Mouse (Mus musculus): ENCODE data around the gene Cmas. TPM values are rescaled to one million over a fixed set of nuclear protein-coding genes. Genes with fewer than 3 reads are reported as not detected.

Cmas gene
- polyA plus RNA-seq, 1 experiment: 35.9 TPM

GRCm38 (mm10) chr6:142815513-142815912 is 59.0 kb downstream of the Cmas start:
- no peak for DNase-seq (ENCODE audit: low read depth, low spot score)
- WGBS: 66% methylated on average over 3 of the region's 3 CpGs

GRCm38 (mm10) chr6:142818306-142818705 is 61.8 kb downstream of the Cmas start:
- WGBS: 95% methylated on average over 10 of the region's 10 CpGs
- DNase-seq (ENCODE audit: low read depth, low spot score): no peak

- no peak for DNase-seq (ENCODE audit: low read depth, low spot score)
- WGBS: 52% methylated on average over 5 of the region's 5 CpGs
These were observed 66.7 kb downstream of the Cmas start for GRCm38 (mm10) chr6:142823008-142823787.

Other genes with a start within 250 kb of the Cmas start
- 41.9 and 45.7 TPM in 2 replicates for gene Ldhb, start 248.7 kb upstream of the Cmas start, polyA plus RNA-seq (2012; rRNA removed)
- gene Kcnj8, start 185.1 kb upstream of the Cmas start, polyA plus RNA-seq (2012; rRNA removed): 17.6 and 19.1 TPM in 2 replicates
- 3.4 and 6.9 TPM in 2 replicates for gene Abcc9, start 54.4 kb upstream of the Cmas start, polyA plus RNA-seq (2012; rRNA removed)
- gene Sult6b2, start 47.8 kb downstream of the Cmas start, polyA plus RNA-seq (2012; rRNA removed): 0.11 TPM in 1 of 2 replicates, not detected in the other
- gene St8sia1, start 207.8 kb downstream of the Cmas start, polyA plus RNA-seq (2012; rRNA removed): 0.12 and 0.18 TPM in 2 replicates

All from large intestine, adult 2 months (tissue).